Mouse (Mus musculus): ENCODE results near the gene C330007P06Rik. TPM values are rescaled to one million over a fixed set of nuclear protein-coding genes. Genes with fewer than 3 reads are reported as not detected.

The C330007P06Rik gene
- total RNA-seq, 1 experiment from 2014 or later = 55.6 TPM

GRCm38 (mm10) chrX:36839391-36839790, 34.5 kb downstream of the C330007P06Rik start:
- peak; percentile 17; the same call in 1 of the 2 replicates for ATAC-seq (replicated peaks; ENCODE audit: low read depth, poor library complexity, severe bottlenecking)

- ATAC-seq (replicated peaks; ENCODE audit: low read depth, poor library complexity, severe bottlenecking) = no peak
Observed at GRCm38 (mm10) chrX:36837069-36837676, 36.7 kb downstream of the C330007P06Rik start.

- peak; percentile 62 for ATAC-seq (replicated peaks; ENCODE audit: low read depth, poor library complexity, severe bottlenecking)
Observed at GRCm38 (mm10) chrX:36833397-36834084, 40.4 kb downstream of the C330007P06Rik start.

DNA sequence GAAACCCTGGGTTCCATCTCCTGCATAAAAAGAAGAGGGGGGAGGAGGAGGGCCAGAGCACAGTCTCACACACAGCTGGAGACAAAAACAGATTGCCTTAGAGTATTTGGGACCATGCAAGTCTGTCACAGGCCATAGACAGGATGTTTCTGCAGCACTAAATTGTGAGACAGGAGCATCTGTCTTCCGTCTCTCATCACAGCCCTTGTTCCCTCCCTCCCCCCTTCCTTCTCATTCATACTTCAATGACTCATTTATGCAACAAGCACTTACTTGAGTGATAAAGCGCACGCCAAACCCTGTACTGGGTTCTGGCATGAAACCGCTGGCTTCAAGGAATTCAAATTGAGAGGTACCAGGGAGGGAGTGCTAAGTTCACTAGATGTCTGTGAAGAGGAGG, 42.3 kb downstream of the C330007P06Rik start:
- no peak for ATAC-seq (replicated peaks; ENCODE audit: low read depth, poor library complexity, severe bottlenecking)

- 0 out of 2 replicates have a peak, but pooled peaks have one; percentile 29 for ATAC-seq (replicated peaks; ENCODE audit: low read depth, poor library complexity, severe bottlenecking)
Observed at GRCm38 (mm10) chrX:36830271-36830670, 43.6 kb downstream of the C330007P06Rik start.

GRCm38 (mm10) chrX:36826873-36827272, 47.0 kb downstream of the C330007P06Rik start:
- ATAC-seq (replicated peaks; ENCODE audit: low read depth, poor library complexity, severe bottlenecking) = no peak

GRCm38 (mm10) chrX:36825032-36825431, 48.9 kb downstream of the C330007P06Rik start:
- ATAC-seq (replicated peaks; ENCODE audit: low read depth, poor library complexity, severe bottlenecking) = no peak

- ATAC-seq (replicated peaks; ENCODE audit: low read depth, poor library complexity, severe bottlenecking) = no peak
Observed at GRCm38 (mm10) chrX:36823932-36824711, 49.8 kb downstream of the C330007P06Rik start.

GRCm38 (mm10) chrX:36820201-36820600, 53.7 kb downstream of the C330007P06Rik start:
- peak; percentile 80 for ATAC-seq (replicated peaks; ENCODE audit: low read depth, poor library complexity, severe bottlenecking)

DNA sequence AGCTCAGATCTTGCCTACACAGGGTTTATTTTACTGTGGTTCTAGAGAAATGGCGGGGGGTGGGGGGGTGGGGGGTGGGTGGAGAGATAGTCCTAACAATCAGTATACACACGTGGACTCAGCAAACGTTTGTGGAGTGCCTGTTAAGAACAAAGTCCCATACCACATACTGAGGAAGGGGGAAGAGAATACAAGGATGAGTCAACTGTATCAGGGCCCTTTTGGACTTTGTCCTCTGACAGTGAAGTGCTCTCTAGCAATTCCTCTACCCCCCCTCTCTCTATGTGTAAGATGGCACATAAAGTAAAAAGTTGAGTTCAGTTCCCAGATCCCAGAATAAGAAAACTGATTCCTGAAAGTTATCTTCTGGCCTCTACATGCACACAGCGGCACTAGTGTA, 54.3 kb downstream of the C330007P06Rik start:
- ATAC-seq (replicated peaks; ENCODE audit: low read depth, poor library complexity, severe bottlenecking) = no peak

DNA sequence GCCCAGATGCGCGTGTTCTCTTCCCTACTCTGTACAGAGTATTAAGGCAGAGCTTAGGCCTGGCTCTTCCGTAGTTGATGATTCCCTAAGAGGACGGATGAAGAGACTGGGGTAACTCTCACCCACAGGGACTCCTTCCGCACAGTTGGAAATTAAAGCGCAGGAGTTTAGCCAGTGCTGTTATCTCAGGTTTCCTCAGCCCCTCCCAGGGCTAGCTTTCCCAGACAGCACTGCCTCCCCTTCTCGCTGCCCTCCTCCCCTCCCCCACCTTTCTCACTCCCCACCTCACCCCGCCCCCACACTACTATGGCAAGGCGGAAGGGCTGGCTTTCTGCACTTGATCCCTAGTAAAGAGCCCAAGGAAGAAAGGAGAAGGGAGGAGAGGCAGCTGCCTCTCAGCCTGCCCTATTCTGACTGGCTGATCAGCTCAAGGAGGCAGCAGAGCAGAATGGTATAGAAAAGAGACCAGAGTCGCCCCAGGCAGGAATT, 56.9 kb downstream of the C330007P06Rik start:
- ATAC-seq (replicated peaks; ENCODE audit: low read depth, poor library complexity, severe bottlenecking) = peak; percentile 22; the same call in 1 of the 2 replicates

GRCm38 (mm10) chrX:36816368-36816899, 57.5 kb downstream of the C330007P06Rik start:
- ATAC-seq (replicated peaks; ENCODE audit: low read depth, poor library complexity, severe bottlenecking) = no peak

DNA sequence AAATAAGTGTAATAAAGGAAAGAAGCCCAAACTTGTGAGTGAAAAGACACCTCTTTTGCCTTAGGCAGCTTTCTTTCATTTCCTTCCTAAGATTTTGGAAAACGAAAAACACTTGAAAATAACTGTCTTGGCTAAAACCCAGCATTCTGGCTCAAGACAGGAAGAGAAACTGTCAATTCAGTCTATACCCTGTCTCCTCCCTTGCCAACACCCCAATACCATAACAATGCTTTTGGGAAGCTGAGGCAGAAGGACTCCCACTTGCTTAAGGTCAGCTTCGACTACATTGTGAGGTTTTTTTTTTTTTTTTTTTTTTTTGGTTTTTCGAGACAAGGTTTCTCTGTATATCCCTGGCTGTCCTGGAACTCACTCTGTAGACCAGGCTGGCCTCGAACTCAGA, 58.5 kb downstream of the C330007P06Rik start:
- no peak for ATAC-seq (replicated peaks; ENCODE audit: low read depth, poor library complexity, severe bottlenecking)

DNA sequence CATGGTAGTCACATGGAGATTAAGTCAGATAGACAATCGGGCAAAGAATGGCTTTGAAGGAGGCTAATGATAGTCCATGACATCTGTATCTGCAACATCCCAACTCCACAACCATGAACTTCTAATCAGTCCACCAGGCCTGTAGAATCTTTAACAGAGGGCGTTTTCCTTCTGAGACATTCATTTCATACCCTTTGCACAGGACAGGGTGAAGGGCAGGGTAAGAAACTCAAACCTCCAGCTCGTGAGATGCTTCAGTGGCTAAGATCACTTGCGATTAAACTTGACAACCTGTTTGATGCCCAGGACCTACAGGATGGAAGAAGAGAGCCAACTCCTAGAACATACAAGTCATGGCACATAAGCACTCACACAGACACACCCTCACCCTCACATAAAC, 58.9 kb downstream of the C330007P06Rik start:
- ATAC-seq (replicated peaks; ENCODE audit: low read depth, poor library complexity, severe bottlenecking) = no peak

GRCm38 (mm10) chrX:36814161-36814836, 59.6 kb downstream of the C330007P06Rik start:
- no peak for ATAC-seq (replicated peaks; ENCODE audit: low read depth, poor library complexity, severe bottlenecking)

DNA sequence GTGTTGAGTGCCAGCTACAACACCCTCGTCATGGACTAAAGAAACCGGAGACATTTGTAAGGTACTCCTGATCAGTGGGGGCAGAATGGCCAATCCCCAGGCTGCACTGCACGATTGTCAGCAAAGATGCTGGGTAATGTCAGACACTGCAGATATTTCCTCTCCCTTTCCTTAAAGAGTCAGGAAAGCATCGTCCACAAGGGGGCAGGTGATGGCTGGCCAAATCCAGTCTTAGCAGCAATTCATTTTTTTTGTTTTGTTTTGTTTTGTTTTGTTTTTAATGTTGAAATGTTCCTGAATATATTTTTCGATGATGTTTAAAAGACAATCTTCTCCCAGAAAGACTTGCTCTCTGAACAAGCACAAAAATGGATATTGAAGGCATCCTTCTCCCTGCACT, 62.5 kb downstream of the C330007P06Rik start:
- no peak for ATAC-seq (replicated peaks; ENCODE audit: low read depth, poor library complexity, severe bottlenecking)

DNA sequence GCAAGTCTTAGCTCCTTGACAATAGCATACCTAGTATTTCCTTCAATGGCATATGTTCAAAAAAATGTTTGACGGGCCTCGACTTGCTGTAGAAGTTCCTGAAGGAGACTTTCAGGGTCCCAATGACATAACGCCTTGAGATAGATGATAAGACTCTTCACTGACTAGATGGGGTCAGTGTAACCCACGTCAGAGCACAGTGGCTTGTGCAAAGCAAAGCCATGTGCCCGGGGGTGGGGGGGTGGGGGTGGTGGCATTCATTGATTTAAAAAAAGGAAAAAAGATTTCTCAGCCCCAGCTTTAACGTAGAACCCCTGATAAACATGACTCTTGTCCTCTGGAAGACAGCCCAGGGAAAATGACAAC, 65.6 kb downstream of the C330007P06Rik start:
- no peak for ATAC-seq (replicated peaks; ENCODE audit: low read depth, poor library complexity, severe bottlenecking)

- ATAC-seq (replicated peaks; ENCODE audit: low read depth, poor library complexity, severe bottlenecking) = peak; percentile 96
Observed at GRCm38 (mm10) chrX:36807360-36808317, 66.3 kb downstream of the C330007P06Rik start.

All from common myeloid progenitor, adult 5-6 weeks (primary cell).